Mouse (Mus musculus) E14TG2a.4 (cell line): ENCODE measurements at regions not wholly inside any gene's neighbourhood (a gene's known extent, or its start where the extent isn't known, plus 50 kb on each side); places are given as distances from the start of the nearest gene placed in this dataset.

Experiments used
- H3K27me3 ChIP-seq: 2 replicates; pipeline ENCODE4 v1.6.1; 2014; ENCODE audit warnings: low read length, control low read depth; ENCODE audit not compliant: insufficient read depth
- H3K36me3 ChIP-seq: 2 replicates; pipeline ENCODE4 v1.6.1; 2014; ENCODE audit warnings: low read length, control low read depth; ENCODE audit not compliant: insufficient read depth
- H3K4me1 ChIP-seq: replicated peaks from 2 replicates; pipeline ENCODE4 v1.6.1; 2014; ENCODE audit warnings: low read depth, low read length, control low read depth
- H3K4me3 ChIP-seq: replicated peaks from 2 replicates; pipeline ENCODE4 v1.5.1; 2014; ENCODE audit warnings: mild to moderate bottlenecking, low read length
- H3K9me3 ChIP-seq: 2 replicates; pipeline ENCODE4 v1.6.1; 2014; ENCODE audit warnings: low read length, control low read depth
- CTCF ChIP-seq: conservative IDR thresholded peaks from 2 replicates; pipeline ENCODE4 v1.5.1; 2014; ENCODE audit warnings: low read length
- NANOG ChIP-seq: IDR thresholded peaks from 2 replicates; pipeline ENCODE4 v1.6.1; 2014; ENCODE audit warnings: borderline replicate concordance, low read length, mixed read lengths
- POU5F1 ChIP-seq: IDR thresholded peaks from 2 replicates; pipeline ENCODE4 v1.6.1; 2014; ENCODE audit warnings: low read length, borderline replicate concordance

DNA sequence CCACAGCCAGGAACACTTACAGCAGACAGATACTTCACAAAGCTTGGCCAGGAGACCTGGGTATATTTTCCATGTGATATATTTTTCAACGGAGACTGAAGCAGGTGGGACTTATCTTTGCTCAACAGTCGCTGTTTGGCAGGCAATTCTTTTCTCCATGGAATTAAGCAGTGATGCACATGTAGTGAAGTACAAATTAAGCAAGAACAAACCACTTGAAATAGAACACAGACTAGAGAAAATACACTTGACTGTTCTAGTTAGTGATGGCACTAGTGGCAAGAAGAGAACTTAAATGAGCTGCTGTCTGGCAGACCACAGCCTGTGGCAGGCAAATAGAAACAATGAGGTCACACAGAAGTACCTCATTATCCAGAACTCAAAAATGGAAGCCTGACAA is 57.8 kb upstream of the P3h2 start:
- no peaks in the 10 kb centered on the region for H3K9me3 ChIP-seq
- H3K36me3 ChIP-seq, result no peaks in the 10 kb centered on the region
- TF ChIP-seq POU5F1, result no peak
- no peak for TF ChIP-seq CTCF
- TF ChIP-seq NANOG, result no peak

DNA sequence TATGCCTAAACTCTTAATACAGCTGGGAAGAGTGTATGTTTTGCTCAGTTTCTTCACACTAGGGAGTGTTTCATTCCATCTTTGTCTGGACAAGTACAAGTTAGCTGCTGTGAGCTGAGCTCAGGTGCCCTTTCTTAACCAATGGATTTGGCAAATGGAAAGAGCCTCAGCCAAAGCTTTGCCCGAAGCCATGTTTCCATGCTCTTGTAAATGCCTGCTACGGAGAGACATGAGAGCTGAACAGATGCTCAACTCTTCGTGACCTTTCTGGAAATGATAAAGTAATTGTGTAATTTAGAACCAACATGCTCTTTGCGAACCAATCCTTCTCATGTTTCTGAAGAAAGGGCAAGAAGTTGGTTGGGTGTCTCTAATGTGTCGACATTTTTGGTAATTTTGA is 52.0 kb upstream of the P3h2 start:
- TF ChIP-seq NANOG (no peak), CTCF (no peak), POU5F1 (no peak)
- Histone ChIP-seq H3K36me3 (no peaks in the 10 kb centered on the region), H3K9me3 (peaks cover 3% of the 10 kb centered on the region; the same call in 1 of the 2 replicates)

More for the DNA sequence above, 57.8 kb upstream of the P3h2 start:
- Histone ChIP-seq H3K4me1 (no peaks in the 10 kb centered on the region), H3K4me3 (no peak overlapping the region), H3K27me3 (no peaks in the 10 kb centered on the region)

More for the DNA sequence above, 52.0 kb upstream of the P3h2 start:
- no peaks in the 10 kb centered on the region for H3K27me3 ChIP-seq
- H3K4me3 ChIP-seq, result no peak overlapping the region
- no peaks in the 10 kb centered on the region; the same call in 1 of the 2 replicates for H3K4me1 ChIP-seq
